Mouse (Mus musculus): Measurements from ENCODE around the gene Grm8. TPM values are rescaled to one million over a fixed set of nuclear protein-coding genes. Genes with fewer than 3 reads are reported as not detected.
A peak's percentile ranks its signal among the peaks of the same experiment; 100 is the strongest.

The Grm8 gene
- polyA plus RNA-seq (2015; fragmentation: Nextera tagmentation; extraction: Ambion mirVana) = 0.04 and 0.18 TPM in 2 replicates

GRCm38 (mm10) chr6:28135001-28135401, at the start of gene Grm8:
TSS of gene Grm8 (minus strand) at chr6:28135178.
- Histone ChIP-seq H3K9me3 (ENCODE audit: control insufficient read depth, low read length) (no peaks in the 10 kb centered on the region), H3K4me3 (ENCODE audit: low read length) (peak within 1 kb of the TSS; percentile 49), H3K27me3 (ENCODE audit: control insufficient read depth, insufficient read depth, low read depth, low read length) (peaks cover 46% of the 10 kb centered on the region), H3K9ac (ENCODE audit: low read length) (peak within 1 kb of the TSS; percentile 46; the same call in 1 of the 2 replicates), H3K4me1 (replicated peaks; ENCODE audit: control insufficient read depth, insufficient read depth, low read length) (peaks cover 9% of the 10 kb centered on the region), H3K36me3 (ENCODE audit: control insufficient read depth, insufficient read depth, low read length) (no peaks in the 10 kb centered on the region), H3K27ac (ENCODE audit: low read length) (no peak within 1 kb of the TSS), H3K4me2 (ENCODE audit: low read depth, low read length) (peak within 1 kb of the TSS; percentile 90)
- WGBS = under 1% methylated on average over 40 of the region's 42 CpGs
- ATAC-seq (ENCODE audit: low read depth) = no peak; the same call in 1 of the 2 replicates

GRCm38 (mm10) chr6:28169851-28170539, 35.0 kb upstream of the Grm8 start:
- Histone ChIP-seq H3K27ac (ENCODE audit: low read length) (no peak overlapping the region), H3K36me3 (ENCODE audit: control insufficient read depth, insufficient read depth, low read length) (no peaks in the 10 kb centered on the region), H3K9ac (ENCODE audit: low read length) (no peak overlapping the region), H3K4me1 (replicated peaks; ENCODE audit: control insufficient read depth, insufficient read depth, low read length) (no peaks in the 10 kb centered on the region), H3K4me3 (ENCODE audit: low read length) (no peak overlapping the region), H3K27me3 (ENCODE audit: control insufficient read depth, insufficient read depth, low read depth, low read length) (no peaks in the 10 kb centered on the region), H3K4me2 (ENCODE audit: low read depth, low read length) (no peak overlapping the region), H3K9me3 (ENCODE audit: control insufficient read depth, low read length) (no peaks in the 10 kb centered on the region)
- 64% methylated on average over 19 of the region's 19 CpGs for WGBS
- no peak for ATAC-seq (ENCODE audit: low read depth)

GRCm38 (mm10) chr6:28160399-28160798, 25.4 kb upstream of the Grm8 start:
- Histone ChIP-seq H3K4me2 (ENCODE audit: low read depth, low read length) (no peak overlapping the region), H3K4me1 (replicated peaks; ENCODE audit: control insufficient read depth, insufficient read depth, low read length) (no peaks in the 10 kb centered on the region), H3K27ac (ENCODE audit: low read length) (no peak overlapping the region), H3K9ac (ENCODE audit: low read length) (no peak overlapping the region), H3K4me3 (ENCODE audit: low read length) (no peak overlapping the region), H3K27me3 (ENCODE audit: control insufficient read depth, insufficient read depth, low read depth, low read length) (no peaks in the 10 kb centered on the region), H3K9me3 (ENCODE audit: control insufficient read depth, low read length) (no peaks in the 10 kb centered on the region), H3K36me3 (ENCODE audit: control insufficient read depth, insufficient read depth, low read length) (no peaks in the 10 kb centered on the region)
- 65% methylated on average over 5 of the region's 5 CpGs for WGBS
- no peak for ATAC-seq (ENCODE audit: low read depth)

- Histone ChIP-seq H3K4me3 (ENCODE audit: low read length) (no peak overlapping the region), H3K4me2 (ENCODE audit: low read depth, low read length) (no peak overlapping the region), H3K4me1 (replicated peaks; ENCODE audit: control insufficient read depth, insufficient read depth, low read length) (no peaks in the 10 kb centered on the region), H3K9ac (ENCODE audit: low read length) (no peak overlapping the region), H3K27me3 (ENCODE audit: control insufficient read depth, insufficient read depth, low read depth, low read length) (no peaks in the 10 kb centered on the region), H3K27ac (ENCODE audit: low read length) (no peak overlapping the region), H3K36me3 (ENCODE audit: control insufficient read depth, insufficient read depth, low read length) (no peaks in the 10 kb centered on the region), H3K9me3 (ENCODE audit: control insufficient read depth, low read length) (no peaks in the 10 kb centered on the region)
- no peak for ATAC-seq (ENCODE audit: low read depth)
- WGBS = 60% methylated on average over 6 of the region's 6 CpGs
Observed at GRCm38 (mm10) chr6:28146445-28146844, 11.5 kb upstream of the Grm8 start.

GRCm38 (mm10) chr6:28142332-28142731, 7.4 kb upstream of the Grm8 start:
- 8% methylated on average over 2 of the region's 2 CpGs for WGBS
- H3K27ac ChIP-seq (ENCODE audit: low read length) = no peak overlapping the region
- no peak for ATAC-seq (ENCODE audit: low read depth)
- no peak overlapping the region for H3K4me3 ChIP-seq (ENCODE audit: low read length)
- no peaks in the 10 kb centered on the region for H3K36me3 ChIP-seq (ENCODE audit: control insufficient read depth, insufficient read depth, low read length)
- no peak overlapping the region for H3K9ac ChIP-seq (ENCODE audit: low read length)
- no peaks in the 10 kb centered on the region for H3K27me3 ChIP-seq (ENCODE audit: control insufficient read depth, insufficient read depth, low read depth, low read length)
- no peaks in the 10 kb centered on the region for H3K4me1 ChIP-seq (replicated peaks; ENCODE audit: control insufficient read depth, insufficient read depth, low read length)
- no peaks in the 10 kb centered on the region for H3K9me3 ChIP-seq (ENCODE audit: control insufficient read depth, low read length)
- H3K4me2 ChIP-seq (ENCODE audit: low read depth, low read length) = no peak overlapping the region

- peaks cover 44% of the 10 kb centered on the region for H3K27me3 ChIP-seq (ENCODE audit: control insufficient read depth, insufficient read depth, low read depth, low read length)
- no peaks in the 10 kb centered on the region for H3K9me3 ChIP-seq (ENCODE audit: control insufficient read depth, low read length)
- peak overlapping the region; percentile 46; the same call in 1 of the 2 replicates for H3K9ac ChIP-seq (ENCODE audit: low read length)
- H3K4me2 ChIP-seq (ENCODE audit: low read depth, low read length) = peak overlapping the region; percentile 90
- H3K4me1 ChIP-seq (replicated peaks; ENCODE audit: control insufficient read depth, insufficient read depth, low read length) = peaks cover 9% of the 10 kb centered on the region
- ATAC-seq (ENCODE audit: low read depth) = peak; percentile 94
- no peaks in the 10 kb centered on the region for H3K36me3 ChIP-seq (ENCODE audit: control insufficient read depth, insufficient read depth, low read length)
- H3K4me3 ChIP-seq (ENCODE audit: low read length) = peak overlapping the region; percentile 49
- WGBS = under 1% methylated on average over 37 of the region's 37 CpGs
- H3K27ac ChIP-seq (ENCODE audit: low read length) = no peak overlapping the region
Observed at GRCm38 (mm10) chr6:28135411-28136233, 644 bp upstream of the Grm8 start.

- no peak for ATAC-seq (ENCODE audit: low read depth)
Observed at GRCm38 (mm10) chr6:28134251-28134801, 652 bp downstream of the Grm8 start.

GRCm38 (mm10) chr6:28133206-28134063, 1.5 kb downstream of the Grm8 start:
- Histone ChIP-seq H3K4me2 (ENCODE audit: low read depth, low read length) (peak overlapping the region; percentile 26), H3K4me1 (replicated peaks; ENCODE audit: control insufficient read depth, insufficient read depth, low read length) (peaks cover 9% of the 10 kb centered on the region), H3K9me3 (ENCODE audit: control insufficient read depth, low read length) (no peaks in the 10 kb centered on the region), H3K27ac (ENCODE audit: low read length) (no peak overlapping the region), H3K4me3 (ENCODE audit: low read length) (peak overlapping the region; percentile 2; the same call in 1 of the 2 replicates), H3K27me3 (ENCODE audit: control insufficient read depth, insufficient read depth, low read depth, low read length) (peaks cover 46% of the 10 kb centered on the region), H3K36me3 (ENCODE audit: control insufficient read depth, insufficient read depth, low read length) (no peaks in the 10 kb centered on the region), H3K9ac (ENCODE audit: low read length) (no peak overlapping the region)
- ATAC-seq (ENCODE audit: low read depth) = no peak
- under 1% methylated on average over 36 of the region's 38 CpGs for WGBS

More at GRCm38 (mm10) chr6:28134251-28134801, 652 bp downstream of the Grm8 start:
- Histone ChIP-seq H3K36me3 (ENCODE audit: control insufficient read depth, insufficient read depth, low read length) (no peaks in the 10 kb centered on the region), H3K9ac (ENCODE audit: low read length) (no peak overlapping the region), H3K4me3 (ENCODE audit: low read length) (peak overlapping the region; percentile 49), H3K9me3 (ENCODE audit: control insufficient read depth, low read length) (no peaks in the 10 kb centered on the region), H3K4me2 (ENCODE audit: low read depth, low read length) (peak overlapping the region; percentile 90), H3K27me3 (ENCODE audit: control insufficient read depth, insufficient read depth, low read depth, low read length) (peaks cover 46% of the 10 kb centered on the region), H3K27ac (ENCODE audit: low read length) (no peak overlapping the region), H3K4me1 (replicated peaks; ENCODE audit: control insufficient read depth, insufficient read depth, low read length) (peaks cover 9% of the 10 kb centered on the region)
- WGBS = under 1% methylated on average over 20 of the region's 20 CpGs
